Mouse (Mus musculus) myocyte (in vitro differentiated cells): ENCODE results near the gene Wdr35. TPM values are rescaled to one million over a fixed set of nuclear protein-coding genes. Genes with fewer than 3 reads are reported as not detected.

Experiments
- H3K27me3 ChIP-seq: one replicate; pipeline ENCODE4 v1.6.1; 2011; ENCODE audit not compliant: control insufficient read depth, insufficient read depth, insufficient read length
- H3K36me3 ChIP-seq: one replicate; pipeline ENCODE4 v1.6.1; 2011; ENCODE audit not compliant: control insufficient read depth, insufficient read depth
- H3K4me2 ChIP-seq: one replicate; pipeline ENCODE4 v1.6.1; 2011; ENCODE audit warnings: low read depth, control low read depth
- H3K4me3 ChIP-seq: one replicate; pipeline ENCODE4 v1.5.1; 2011; ENCODE audit warnings: mild to moderate bottlenecking, control low read depth, moderate library complexity
- H3K79me2 ChIP-seq: one replicate; pipeline ENCODE4 v1.6.1; 2011; ENCODE audit not compliant: control insufficient read depth, insufficient read depth
- H3ac ChIP-seq: one replicate; pipeline ENCODE4 v1.6.1; 2011; ENCODE audit not compliant: control insufficient read depth, insufficient read length
- CEBPB ChIP-seq: IDR thresholded peaks from 2 replicates; pipeline ENCODE4 v1.6.1; 2011; ENCODE audit warnings: mild to moderate bottlenecking, moderate library complexity; ENCODE audit not compliant: poor library complexity, insufficient read depth, severe bottlenecking
- E2F4 ChIP-seq: IDR thresholded peaks from one replicate; pipeline ENCODE4 v1.6.1; 2011; ENCODE audit warnings: mild to moderate bottlenecking, control low read depth, moderate library complexity; ENCODE audit not compliant: insufficient read depth
- MAX ChIP-seq: IDR thresholded peaks from one replicate; pipeline ENCODE4 v1.6.1; 2011; ENCODE audit warnings: low read depth, mild to moderate bottlenecking, control low read depth
- MYOD1 ChIP-seq, 3 experiments: IDR thresholded peaks; one replicate each; pipeline ENCODE4 v1.6.1; 2011; ENCODE audit warnings: control low read depth in 2 of 3, low read depth in 2 of 3, mild to moderate bottlenecking in 2 of 3, moderate library complexity in 1 of 3; ENCODE audit not compliant: insufficient read length in 2 of 3, control insufficient read depth in 1 of 3
- MYOG ChIP-seq, 3 experiments: IDR thresholded peaks; one replicate each; pipeline ENCODE4 v1.6.1; 2011; ENCODE audit warnings: control low read depth in 2 of 3, low read depth in 2 of 3, mild to moderate bottlenecking in 2 of 3; ENCODE audit not compliant: insufficient read length in 2 of 3, control insufficient read depth in 1 of 3, insufficient read depth in 1 of 3
- POLR2A ChIP-seq: IDR thresholded peaks from one replicate; pipeline ENCODE4 v1.6.1; 2011; ENCODE audit warnings: low read depth, mild to moderate bottlenecking, control low read depth, moderate library complexity; ENCODE audit not compliant: insufficient read length
- POLR2AphosphoS2 ChIP-seq: IDR thresholded peaks from one replicate; pipeline ENCODE4 v1.6.1; 2011; ENCODE audit warnings: low read depth, control low read depth; ENCODE audit not compliant: insufficient read length
- REST ChIP-seq: IDR thresholded peaks from one replicate; pipeline ENCODE4 v1.6.1; 2011; ENCODE audit warnings: mild to moderate bottlenecking, control low read depth, moderate library complexity; ENCODE audit not compliant: insufficient read depth, insufficient read length
- SRF ChIP-seq: IDR thresholded peaks from one replicate; pipeline ENCODE4 v1.6.1; 2011; ENCODE audit warnings: low read depth; ENCODE audit not compliant: control insufficient read depth, insufficient read length
- TCF12 ChIP-seq: IDR thresholded peaks from one replicate; pipeline ENCODE4 v1.6.1; 2011; ENCODE audit warnings: mild to moderate bottlenecking, control low read depth; ENCODE audit not compliant: poor library complexity, insufficient read depth, severe bottlenecking
- TCF3 ChIP-seq: IDR thresholded peaks from one replicate; pipeline ENCODE4 v1.6.1; 2011; ENCODE audit warnings: low read depth, control low read depth; ENCODE audit not compliant: insufficient read length
- USF1 ChIP-seq: IDR thresholded peaks from one replicate; pipeline ENCODE4 v1.6.1; 2011; ENCODE audit warnings: low read depth, mild to moderate bottlenecking, control low read depth, moderate library complexity
- polyA plus RNA-seq: library from polyadenylated mRNA; unstranded; fragments of >200 nt; fragmentation: generic; extraction: Trizol; gene quantifications from one replicate; pipeline ENCODE4 v1.2.1, GENCODE M21; 2012; ENCODE audit warnings: missing spikeins

Wdr35 gene
- polyA plus RNA-seq, 1 experiment: 9.5 TPM

DNA sequence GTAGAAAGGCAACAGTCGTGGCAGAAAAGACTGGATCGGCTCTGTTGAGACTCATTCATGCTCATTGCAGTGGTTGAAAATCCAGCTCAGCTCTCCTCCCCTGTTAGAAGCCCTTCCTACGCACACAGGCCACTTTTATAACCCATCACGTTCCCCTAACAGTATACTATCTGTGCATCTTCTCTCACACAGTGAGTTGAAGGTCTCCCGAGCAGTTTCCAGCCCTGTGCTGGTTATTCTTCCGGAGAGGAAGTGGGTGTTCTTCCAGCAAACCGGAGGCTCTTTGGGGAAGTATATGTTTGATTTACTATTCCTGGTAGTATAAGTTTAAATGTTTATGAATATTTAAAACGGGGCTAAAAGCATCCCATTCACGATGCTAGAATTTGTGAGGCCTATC is 26.5 kb upstream of the Wdr35 start:
- peak overlapping the region; percentile 81 for H3K4me2 ChIP-seq
- no peaks in the 10 kb centered on the region for H3K36me3 ChIP-seq
- H3K79me2 ChIP-seq: no peaks in the 10 kb centered on the region
- no peak overlapping the region for H3K4me3 ChIP-seq
- no peak for TF ChIP-seq POLR2A
- TF ChIP-seq MYOD1 (IDR thresholded peaks at IDR 0.05; ENCODE audit: control insufficient read depth in 1 of 3, insufficient read length in 2 of 3, low read depth in 2 of 3): no peak
- no peak for TF ChIP-seq SRF
- TF ChIP-seq TCF3: no peak
- no peak for TF ChIP-seq USF1
- no peak for TF ChIP-seq REST
- TF ChIP-seq MYOG (IDR thresholded peaks at IDR 0.05; ENCODE audit: control insufficient read depth in 1 of 3, insufficient read depth in 1 of 3, insufficient read length in 2 of 3, low read depth in 2 of 3): no peak
- no peak for TF ChIP-seq E2F4
- no peak for TF ChIP-seq TCF12
- no peak for TF ChIP-seq POLR2AphosphoS2
- TF ChIP-seq MAX: no peak
- no peak for TF ChIP-seq CEBPB
- H3ac ChIP-seq: no peak overlapping the region
- H3K27me3 ChIP-seq: no peaks in the 10 kb centered on the region

DNA sequence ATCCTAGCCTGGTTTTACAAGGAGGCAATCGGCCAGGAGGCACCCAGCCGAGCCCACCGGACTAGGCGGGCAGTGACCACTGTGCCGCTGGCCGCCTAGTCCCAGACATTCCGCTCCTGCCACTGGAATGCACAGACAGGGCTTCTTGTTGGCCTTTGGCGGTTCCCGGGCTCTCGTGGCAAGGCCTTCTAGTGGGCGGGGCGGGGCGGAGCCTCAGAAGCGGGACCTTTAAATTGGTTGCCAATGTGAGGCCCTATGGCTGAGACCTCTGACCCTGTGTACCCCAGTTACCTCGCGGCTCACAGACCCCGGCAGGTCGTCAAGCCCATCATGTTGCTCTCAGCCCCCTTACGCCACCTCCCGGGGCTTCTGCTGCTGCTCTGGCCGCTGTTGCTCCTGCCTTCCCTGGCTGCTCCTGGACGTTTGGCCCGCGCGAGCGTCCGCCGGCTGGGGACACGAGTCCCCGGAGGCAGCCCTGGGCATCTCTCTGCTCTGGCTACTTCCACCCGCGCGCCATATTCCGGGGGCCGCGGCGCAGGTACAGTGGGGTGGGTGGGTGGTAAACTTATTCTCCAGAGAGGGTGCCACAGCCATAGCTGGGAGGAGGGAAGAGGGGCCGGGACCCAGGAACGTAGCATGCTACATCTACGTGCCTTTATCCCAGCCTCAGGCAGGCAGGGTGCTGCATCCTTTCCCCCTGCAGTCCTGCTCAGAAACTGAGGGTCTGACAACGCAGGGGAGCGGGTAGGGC is 25.8 kb upstream of the Wdr35 start, which contains the start of gene Matn3:
TSS of gene Matn3 (plus strand) at position 216 of the 751 bp plus-strand sequence.
- Histone ChIP-seq H3ac (no peak within 1 kb of the TSS), H3K36me3 (no peaks in the 10 kb centered on the region), H3K4me3 (no peak within 1 kb of the TSS), H3K4me2 (peak within 1 kb of the TSS; percentile 81), H3K27me3 (no peaks in the 10 kb centered on the region), H3K79me2 (no peaks in the 10 kb centered on the region)
- no peak for TF ChIP-seq REST
- TF ChIP-seq MYOD1 (IDR thresholded peaks at IDR 0.05; ENCODE audit: control insufficient read depth in 1 of 3, insufficient read length in 2 of 3, low read depth in 2 of 3): peak in 1 of 3 experiments; percentile 24
- peak; percentile 91 for TF ChIP-seq E2F4
- TF ChIP-seq CEBPB: no peak
- peak in 1 of 3 experiments; percentile 25 for TF ChIP-seq MYOG (IDR thresholded peaks at IDR 0.05; ENCODE audit: control insufficient read depth in 1 of 3, insufficient read depth in 1 of 3, insufficient read length in 2 of 3, low read depth in 2 of 3)

- TF ChIP-seq POLR2AphosphoS2: no peak
- Histone ChIP-seq H3K27me3 (no peaks in the 10 kb centered on the region), H3K4me3 (no peak overlapping the region), H3K79me2 (no peaks in the 10 kb centered on the region), H3K4me2 (no peak overlapping the region), H3K36me3 (no peaks in the 10 kb centered on the region), H3ac (no peak overlapping the region)
These were observed 20.6 kb upstream of the Wdr35 start for GRCm38 (mm10) chr12:8953136-8953535.

- TF ChIP-seq POLR2A (no peak), TCF3 (no peak), CEBPB (no peak), MYOG (IDR thresholded peaks at IDR 0.05; ENCODE audit: control insufficient read depth in 1 of 3, insufficient read depth in 1 of 3, insufficient read length in 2 of 3, low read depth in 2 of 3) (no peak), MAX (no peak), E2F4 (no peak)
- no peak overlapping the region for H3K4me2 ChIP-seq
- no peaks in the 10 kb centered on the region for H3K27me3 ChIP-seq
- no peak overlapping the region for H3ac ChIP-seq
- H3K4me3 ChIP-seq: no peak overlapping the region
- H3K79me2 ChIP-seq: no peaks in the 10 kb centered on the region
- H3K36me3 ChIP-seq: no peaks in the 10 kb centered on the region
These were observed 19.5 kb upstream of the Wdr35 start for GRCm38 (mm10) chr12:8954161-8954561.

DNA sequence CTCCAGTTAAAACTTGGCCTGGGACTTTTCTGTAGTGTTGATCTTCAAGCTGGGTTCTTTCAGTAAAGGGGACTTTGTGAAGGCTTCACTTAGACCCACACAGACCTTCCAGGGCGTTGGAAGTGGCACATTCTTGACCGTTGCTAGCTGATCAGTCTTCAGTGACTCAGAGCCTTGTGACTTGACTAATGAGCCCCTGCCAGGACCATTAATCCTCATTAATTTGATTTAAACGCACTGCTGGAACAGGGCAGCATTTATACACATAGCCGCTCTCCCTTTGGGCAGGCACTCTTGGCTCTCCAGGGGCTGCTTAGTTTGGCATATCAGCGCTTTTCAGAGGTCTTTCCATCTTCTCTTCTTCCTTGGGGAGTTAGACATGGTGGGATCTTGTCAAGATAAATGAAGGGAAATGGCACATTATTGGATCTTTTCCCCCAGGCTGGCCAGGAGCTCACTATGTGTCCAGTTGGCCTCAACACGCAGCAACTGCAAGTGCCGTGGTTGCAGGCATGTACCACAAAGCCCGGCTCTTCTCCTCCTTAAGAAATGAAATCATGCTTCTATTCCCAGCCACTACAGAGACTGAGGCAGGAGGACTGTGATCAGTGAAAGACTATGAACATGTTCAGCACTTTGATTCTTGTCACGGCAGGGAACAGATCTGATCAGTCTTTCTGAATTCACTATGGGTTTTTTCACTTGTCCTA is 11.9 kb upstream of the Wdr35 start:
- Histone ChIP-seq H3K4me3 (no peak overlapping the region), H3K4me2 (peak overlapping the region; percentile 21), H3ac (no peak overlapping the region), H3K27me3 (no peaks in the 10 kb centered on the region), H3K36me3 (no peaks in the 10 kb centered on the region), H3K79me2 (no peaks in the 10 kb centered on the region)
- TF ChIP-seq E2F4 (no peak), TCF12 (no peak), REST (no peak), MYOD1 (IDR thresholded peaks at IDR 0.05; ENCODE audit: control insufficient read depth in 1 of 3, insufficient read length in 2 of 3, low read depth in 2 of 3) (peak in 2 of 3 experiments; percentile 37 to 67), USF1 (no peak), MYOG (IDR thresholded peaks at IDR 0.05; ENCODE audit: control insufficient read depth in 1 of 3, insufficient read depth in 1 of 3, insufficient read length in 2 of 3, low read depth in 2 of 3) (peak; percentile 15 to 77 (median 36)), SRF (no peak), POLR2A (no peak), MAX (no peak), POLR2AphosphoS2 (no peak), CEBPB (no peak)
